Mouse (Mus musculus): ENCODE data around the gene Ly6c2. TPM values are rescaled to one million over a fixed set of nuclear protein-coding genes. Genes with fewer than 3 reads are reported as not detected.
"Not testable (repeated sequence)": the region's sequence is repeated elsewhere in the genome, so short reads cannot be mapped to it uniquely, and the experiment has no call there.

Gene Ly6c2
- polyA plus RNA-seq, 1 experiment: 254 TPM

DNA sequence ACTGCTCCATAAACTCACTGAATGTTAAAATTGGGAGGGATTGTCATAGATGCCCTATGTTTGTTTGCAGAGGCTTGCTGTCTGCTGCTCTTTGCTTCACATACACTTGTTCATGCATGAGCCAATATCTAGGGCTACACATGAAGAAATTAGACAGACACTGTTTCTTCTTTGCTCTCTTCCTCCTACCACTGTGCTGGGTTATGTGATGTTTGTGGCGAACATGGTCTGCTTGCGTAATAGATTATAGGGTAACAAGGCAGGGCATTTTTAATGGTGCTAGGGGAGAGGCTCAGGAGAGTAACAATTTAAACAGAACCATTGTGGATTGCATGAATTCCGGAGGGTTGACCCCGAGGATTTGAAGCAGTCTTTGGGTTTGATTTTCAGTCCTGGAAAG, 41.8 kb downstream of the Ly6c2 start:
- Histone ChIP-seq H3K27me3 (ENCODE audit: control insufficient read depth, insufficient read depth, low read length) (no peaks in the 10 kb centered on the region), H3K4me3 (ENCODE audit: extremely low read depth, insufficient read depth, insufficient read length) (no peak overlapping the region), H3K36me3 (ENCODE audit: control insufficient read depth, insufficient read depth, low read length) (no peaks in the 10 kb centered on the region), H3K27ac (ENCODE audit: insufficient read depth, low read length) (no peak overlapping the region), H3K4me1 (ENCODE audit: control insufficient read depth, insufficient read depth, insufficient read length) (no peaks in the 10 kb centered on the region)
- DNase-seq (ENCODE audit: low read depth in 1 of 2, low spot score in 2 of 2): no peak
- WGBS: 84% methylated on average over 4 of the region's 4 CpGs
- TF ChIP-seq POLR2A (IDR thresholded peaks at IDR 0.05; ENCODE audit: low read depth, low read length) (no peak), CTCF (IDR thresholded peaks at IDR 0.05; ENCODE audit: extremely low read depth, insufficient read depth, insufficient read length, insufficient replicate concordance) (no peak)

DNA sequence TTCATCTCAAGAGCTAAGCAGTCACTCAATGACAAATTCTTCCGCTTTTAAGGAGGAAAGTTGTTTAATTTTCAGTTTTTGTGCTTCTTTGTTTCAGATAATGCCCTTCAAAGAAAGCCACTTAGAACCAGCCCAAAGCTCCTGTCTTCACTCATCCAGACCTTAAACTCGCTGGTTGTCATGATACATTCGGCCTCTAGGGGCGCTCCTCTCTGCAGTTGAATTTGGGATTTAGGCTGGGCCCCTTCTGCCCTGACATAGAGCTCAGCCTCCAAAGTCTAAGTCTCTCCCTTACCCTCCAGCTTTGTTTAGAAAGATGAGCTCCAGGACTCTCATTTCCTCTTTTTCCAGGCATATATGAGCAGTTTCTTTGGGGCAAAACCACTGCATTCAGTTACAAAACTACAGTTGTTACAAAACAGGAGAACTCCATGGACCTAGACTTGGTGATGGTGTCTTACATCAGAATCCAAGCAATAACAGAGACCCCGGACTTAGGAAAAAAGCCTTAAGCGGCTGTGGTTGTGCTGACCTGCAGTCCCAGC, 49.7 kb downstream of the Ly6c2 start:
- not testable (repeated sequence) for H3K4me3 ChIP-seq (ENCODE audit: extremely low read depth, insufficient read depth, insufficient read length); H3K27ac ChIP-seq (ENCODE audit: insufficient read depth, low read length); H3K36me3 ChIP-seq (ENCODE audit: control insufficient read depth, insufficient read depth, low read length); H3K4me1 ChIP-seq (ENCODE audit: control insufficient read depth, insufficient read depth, insufficient read length); H3K27me3 ChIP-seq (ENCODE audit: control insufficient read depth, insufficient read depth, low read length)
- DNase-seq (ENCODE audit: low read depth in 1 of 2, low spot score in 2 of 2): peak; percentile 45 to 72
- TF ChIP-seq CTCF (IDR thresholded peaks at IDR 0.05; ENCODE audit: extremely low read depth, insufficient read depth, insufficient read length, insufficient replicate concordance): peak; percentile 46; the same call in 1 of the 2 replicates
- WGBS: 32% methylated on average over 6 of the region's 6 CpGs

DNA sequence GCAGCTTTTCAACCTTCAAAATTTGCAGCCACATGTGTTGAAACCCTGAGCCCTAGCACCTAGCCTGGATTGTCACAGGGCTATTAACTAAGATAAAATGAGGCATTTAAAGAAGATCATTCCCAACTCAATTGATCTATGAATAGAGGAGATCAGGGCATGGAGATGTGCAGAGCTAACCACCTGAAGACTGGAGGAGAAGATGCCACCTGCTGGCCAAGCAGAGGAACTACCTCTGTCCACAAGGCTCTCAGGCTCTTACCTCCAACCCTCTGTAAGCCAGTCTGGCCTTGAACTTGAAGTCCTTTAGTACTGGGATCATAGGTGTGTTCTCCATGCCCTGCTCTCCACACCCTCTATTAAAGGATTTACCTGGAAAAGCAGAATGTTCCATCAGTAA, 51.3 kb downstream of the Ly6c2 start:
- Histone ChIP-seq H3K27me3 (ENCODE audit: control insufficient read depth, insufficient read depth, low read length) (no peaks in the 10 kb centered on the region), H3K4me3 (ENCODE audit: extremely low read depth, insufficient read depth, insufficient read length) (no peak overlapping the region), H3K27ac (ENCODE audit: insufficient read depth, low read length) (no peak overlapping the region), H3K36me3 (ENCODE audit: control insufficient read depth, insufficient read depth, low read length) (no peaks in the 10 kb centered on the region), H3K4me1 (ENCODE audit: control insufficient read depth, insufficient read depth, insufficient read length) (no peaks in the 10 kb centered on the region)
- peak; percentile 41 to 60 for DNase-seq (ENCODE audit: low read depth in 1 of 2, low spot score in 2 of 2)
- TF ChIP-seq POLR2A (IDR thresholded peaks at IDR 0.05; ENCODE audit: low read depth, low read length): no peak
- TF ChIP-seq CTCF (IDR thresholded peaks at IDR 0.05; ENCODE audit: extremely low read depth, insufficient read depth, insufficient read length, insufficient replicate concordance): peak; percentile 64; the same call in 1 of the 2 replicates

Other genes with a start within 250 kb of the Ly6c2 start
- gene 2010109I03Rik, start 214.9 kb downstream of the Ly6c2 start, polyA plus RNA-seq (2012; rRNA removed): 0.47 and 0.82 TPM in 2 replicates
- 1.9 and 2.8 TPM in 2 replicates for gene Ly6i, start 128.5 kb downstream of the Ly6c2 start, polyA plus RNA-seq (2012; rRNA removed)
- 111 and 149 TPM in 2 replicates for gene Ly6a, start 113.9 kb downstream of the Ly6c2 start, polyA plus RNA-seq (2012; rRNA removed)
- 105 and 137 TPM in 2 replicates for gene Ly6c1, start 63.1 kb downstream of the Ly6c2 start, polyA plus RNA-seq (2012; rRNA removed)
- gene Ly6g, start 43.3 kb upstream of the Ly6c2 start, polyA plus RNA-seq (2012; rRNA removed): 1.7 TPM in 2 replicates
- not detected in 2 replicates for gene BC025446, start 104.4 kb upstream of the Ly6c2 start, polyA plus RNA-seq (2012; rRNA removed)
- gene Ly6f, start 156.5 kb upstream of the Ly6c2 start, polyA plus RNA-seq (2012; rRNA removed): not detected in 2 replicates

Measured in spleen, adult 2 months (tissue).